Comparison of ENCODE assay signal across 11 mouse cellular contexts in the genomic region with DNA sequence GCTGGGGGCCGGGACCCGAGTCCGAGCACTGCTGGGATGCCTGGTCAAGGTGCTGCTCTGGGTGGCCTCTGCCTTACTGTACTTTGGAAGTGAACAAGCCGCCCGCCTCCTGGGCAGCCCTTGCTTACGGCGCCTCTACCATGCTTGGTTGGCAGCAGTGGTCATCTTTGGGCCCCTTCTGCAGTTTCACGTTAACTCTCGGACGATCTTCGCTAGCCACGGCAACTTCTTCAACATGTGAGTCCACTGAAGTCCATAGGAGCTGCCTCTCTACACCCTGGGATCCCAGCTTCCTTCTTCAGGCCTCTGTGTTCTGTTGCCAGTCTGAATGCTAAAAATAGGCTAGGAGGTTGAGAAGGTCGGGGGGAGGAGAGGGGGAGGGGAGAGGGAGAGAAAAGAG. TPM values are rescaled to one million over a fixed set of nuclear protein-coding genes. Genes with fewer than 3 reads are reported as not detected.
A peak's percentile ranks its signal among the peaks of the same experiment; 100 is the strongest.
DNase-seq lines count a peak whose midpoint lies in the region; ATAC-seq and TF ChIP-seq lines count a peak whose summit lies in the region.
"Had no signal": no experiment of that assay in that cellular context is flagged by ENCODE, and none has a peak within 500 bp of the region (broad histone marks: within the 10 kb centered on the region; RNA-seq: fewer than 3 reads in every experiment).

No protein-coding gene starts in this region.

- no peak for TF ChIP-seq CTCF in cerebellum, adult 2 months (IDR thresholded peaks at IDR 0.05; ENCODE audit: borderline replicate concordance, insufficient read depth, low read depth, low read length)

- no peak overlapping the region for H3ac ChIP-seq in myocyte (ENCODE audit: control insufficient read depth, insufficient read length)

- 79% methylated on average over 13 of the region's 13 CpGs for WGBS in forebrain, embryonic 10.5 days
- 80% methylated on average over 13 of the region's 13 CpGs for WGBS in forebrain, embryonic 15.5 days
- WGBS in neural tube, embryonic 13.5 days: 80% methylated on average over 13 of the region's 13 CpGs
- whole genome bisulfite sequencing in kidney, embryonic 14.5 days: 76% methylated on average over 13 of the region's 13 CpGs
- WGBS in cerebellum, adult 2 months: 68% methylated on average over 13 of the region's 13 CpGs

- H3K4me2 ChIP-seq in forebrain, embryonic 15.5 days (replicated peaks): no peak overlapping the region
- H3K4me2 ChIP-seq in neural tube, embryonic 13.5 days: no peak overlapping the region
- peak overlapping the region; percentile 13; the same call in 1 of the 2 replicates for H3K4me2 ChIP-seq in kidney, embryonic 14.5 days (replicated peaks; ENCODE audit: low read depth, low read length)
- peak overlapping the region; percentile 13 for H3K4me2 ChIP-seq in myocyte (ENCODE audit: low read depth)
- H3K4me2 ChIP-seq: hindbrain, embryonic 15.5 days had no signal

- H3K27ac ChIP-seq in forebrain, embryonic 10.5 days: peak overlapping the region; percentile 30; the same call in 1 of the 2 replicates
- H3K27ac ChIP-seq in forebrain, embryonic 15.5 days (replicated peaks): no peak overlapping the region
- H3K27ac ChIP-seq in neural tube, embryonic 13.5 days (replicated peaks): no peak overlapping the region
- H3K27ac ChIP-seq in kidney, embryonic 14.5 days (ENCODE audit: low read depth, low read length): no peak overlapping the region
- H3K27ac ChIP-seq in cerebellum, adult 2 months (ENCODE audit: insufficient read depth, low read length): no peak overlapping the region
- H3K27ac ChIP-seq: hindbrain, embryonic 15.5 days had no signal

- H3K79me2 ChIP-seq in myocyte (ENCODE audit: control insufficient read depth, insufficient read depth): no peaks in the 10 kb centered on the region

- ATAC-seq in forebrain, embryonic 15.5 days (replicated peaks): no peak
- ATAC-seq in neural tube, embryonic 13.5 days (ENCODE audit: low read depth): no peak
- ATAC-seq in kidney, embryonic 14.5 days (ENCODE audit: low FRiP score, low TSS enrichment): no peak

- no peak for DNase-seq in forebrain, embryonic 10.5 days (ENCODE audit: extremely low spot score, low spot score)
- DNase-seq in neural tube, embryonic 10.5 days (ENCODE audit: extremely low spot score, low spot score): no peak
- DNase-seq in cerebellum, adult 2 months: no peak
- DNase-seq in urinary bladder, postnatal 25 days (ENCODE audit: low spot score): no peak
- DNase-seq: cerebellum, adult 18-20 months; midbrain, embryonic 14.5 days had no signal

- no peaks in the 10 kb centered on the region for H3K9me3 ChIP-seq in forebrain, embryonic 10.5 days
- no peaks in the 10 kb centered on the region for H3K9me3 ChIP-seq in forebrain, embryonic 15.5 days
- no peaks in the 10 kb centered on the region for H3K9me3 ChIP-seq in neural tube, embryonic 13.5 days
- H3K9me3 ChIP-seq in kidney, embryonic 14.5 days (ENCODE audit: control insufficient read depth, low read length): no peaks in the 10 kb centered on the region
- H3K9me3 ChIP-seq: hindbrain, embryonic 15.5 days had no signal

- TF ChIP-seq POLR2A in myocyte (IDR thresholded peaks at IDR 0.05; ENCODE audit: insufficient read length, low read depth): no peak
- no peak for TF ChIP-seq POLR2A in cerebellum, adult 2 months (IDR thresholded peaks at IDR 0.05; ENCODE audit: borderline replicate concordance, insufficient read depth, low read length)

- no peak overlapping the region for H3K4me3 ChIP-seq in forebrain, embryonic 10.5 days
- H3K4me3 ChIP-seq in forebrain, embryonic 15.5 days: no peak overlapping the region
- no peak overlapping the region for H3K4me3 ChIP-seq in neural tube, embryonic 13.5 days
- H3K4me3 ChIP-seq in kidney, embryonic 14.5 days (ENCODE audit: low read length): no peak overlapping the region
- H3K4me3 ChIP-seq in myocyte: no peak overlapping the region
- H3K4me3 ChIP-seq in cerebellum, adult 2 months (replicated peaks; ENCODE audit: insufficient read depth, low read depth, low read length): no peak overlapping the region
- H3K4me3 ChIP-seq: hindbrain, embryonic 15.5 days had no signal

- H3K9ac ChIP-seq in forebrain, embryonic 15.5 days (replicated peaks): no peak overlapping the region
- H3K9ac ChIP-seq in neural tube, embryonic 13.5 days: peak overlapping the region; percentile 26; the same call in 1 of the 2 replicates
- no peak overlapping the region for H3K9ac ChIP-seq in kidney, embryonic 14.5 days (ENCODE audit: low read depth, low read length)
- H3K9ac ChIP-seq: hindbrain, embryonic 15.5 days had no signal

- peaks cover 29% of the 10 kb centered on the region for H3K4me1 ChIP-seq in forebrain, embryonic 10.5 days
- peaks cover 12% of the 10 kb centered on the region for H3K4me1 ChIP-seq in forebrain, embryonic 15.5 days
- peaks cover 20% of the 10 kb centered on the region for H3K4me1 ChIP-seq in neural tube, embryonic 13.5 days (replicated peaks)
- peaks cover 19% of the 10 kb centered on the region for H3K4me1 ChIP-seq in kidney, embryonic 14.5 days (ENCODE audit: control insufficient read depth, insufficient read depth, low read length)
- H3K4me1 ChIP-seq in cerebellum, adult 2 months (ENCODE audit: control insufficient read depth, insufficient read depth, low read length): no peaks in the 10 kb centered on the region

- peaks cover 4% of the 10 kb centered on the region; the same call in 1 of the 2 replicates for H3K27me3 ChIP-seq in forebrain, embryonic 10.5 days (ENCODE audit: poor library complexity, severe bottlenecking)
- no peaks in the 10 kb centered on the region for H3K27me3 ChIP-seq in forebrain, embryonic 15.5 days
- no peaks in the 10 kb centered on the region for H3K27me3 ChIP-seq in neural tube, embryonic 13.5 days
- no peaks in the 10 kb centered on the region for H3K27me3 ChIP-seq in kidney, embryonic 14.5 days (ENCODE audit: control insufficient read depth, insufficient read depth, low read length)
- H3K27me3 ChIP-seq in myocyte (ENCODE audit: control insufficient read depth, insufficient read depth, insufficient read length): no peaks in the 10 kb centered on the region
- H3K27me3 ChIP-seq in cerebellum, adult 2 months (ENCODE audit: control insufficient read depth, insufficient read depth, low read length): no peaks in the 10 kb centered on the region
- H3K27me3 ChIP-seq: hindbrain, embryonic 15.5 days had no signal

- peaks cover 10% of the 10 kb centered on the region for H3K36me3 ChIP-seq in forebrain, embryonic 10.5 days (replicated peaks)
- 0 out of 2 replicates have a peak, but pooled peaks cover 4% of the 10 kb centered on the region for H3K36me3 ChIP-seq in forebrain, embryonic 15.5 days
- peaks cover 12% of the 10 kb centered on the region for H3K36me3 ChIP-seq in neural tube, embryonic 13.5 days
- peaks cover 3% of the 10 kb centered on the region; the same call in 1 of the 2 replicates for H3K36me3 ChIP-seq in kidney, embryonic 14.5 days (ENCODE audit: control insufficient read depth, insufficient read depth, low read length)
- no peaks in the 10 kb centered on the region for H3K36me3 ChIP-seq in myocyte (ENCODE audit: control insufficient read depth, insufficient read depth)

TF ChIP-seq in myocyte, 11 proteins besides CTCF, POLR2A, EP300 and RAD21 (continues in another document):
- TF ChIP-seq POLR2AphosphoS2 (IDR thresholded peaks at IDR 0.05; ENCODE audit: insufficient read length, low read depth) (no peak), REST (IDR thresholded peaks at IDR 0.05; ENCODE audit: insufficient read depth, insufficient read length) (no peak), E2F4 (IDR thresholded peaks at IDR 0.05; ENCODE audit: insufficient read depth) (no peak)

RNA-seq across cellular contexts. Expression of gene Fitm1, which starts 0.3 kb away (rescaled TPM):
- not detected in 2 replicates for polyA plus RNA-seq in forebrain, embryonic 10.5 days (2016; fragmentation: Nextera tagmentation; extraction: Ambion mirVana)
- polyA plus RNA-seq in forebrain, embryonic 15.5 days (2015; fragmentation: Nextera tagmentation; extraction: Ambion mirVana): not detected in 2 replicates
- 1.0 and 3.2 TPM in 2 replicates for polyA plus RNA-seq in neural tube, embryonic 13.5 days (2015; fragmentation: Nextera tagmentation; extraction: Ambion mirVana)
- polyA plus RNA-seq in kidney, embryonic 14.5 days (2014; fragmentation: Nextera tagmentation; extraction: Ambion mirVana): 0.96 and 1.0 TPM in 2 replicates
- 12.8 TPM for polyA plus RNA-seq in myocyte (2012; fragmentation: generic; extraction: Trizol)
- not detected in 2 replicates for polyA plus RNA-seq in cerebellum, adult 2 months (2012; rRNA removed)
- polyA plus RNA-seq: midbrain, embryonic 14.5 days had no signal

RNA-seq across cellular contexts. Expression of gene Psme1, which starts 2.2 kb away (rescaled TPM):
- 90.9 and 94.3 TPM in 2 replicates for polyA plus RNA-seq in forebrain, embryonic 10.5 days (2016; fragmentation: Nextera tagmentation; extraction: Ambion mirVana)
- 187 and 189 TPM in 2 replicates for polyA plus RNA-seq in forebrain, embryonic 15.5 days (2015; fragmentation: Nextera tagmentation; extraction: Ambion mirVana)
- 167 and 179 TPM in 2 replicates for polyA plus RNA-seq in neural tube, embryonic 13.5 days (2015; fragmentation: Nextera tagmentation; extraction: Ambion mirVana)
- 131 and 142 TPM in 2 replicates for polyA plus RNA-seq in kidney, embryonic 14.5 days (2014; fragmentation: Nextera tagmentation; extraction: Ambion mirVana)
- polyA plus RNA-seq in myocyte (2012; fragmentation: generic; extraction: Trizol): 81.7 TPM
- polyA plus RNA-seq in cerebellum, adult 2 months (2012; rRNA removed): 38.4 and 40.7 TPM in 2 replicates

RNA-seq across cellular contexts. Expression of gene Emc9, which starts 9.4 kb away (rescaled TPM):
- 5.3 and 5.4 TPM in 2 replicates for polyA plus RNA-seq in forebrain, embryonic 10.5 days (2016; fragmentation: Nextera tagmentation; extraction: Ambion mirVana)
- 15.0 and 16.0 TPM in 2 replicates for polyA plus RNA-seq in forebrain, embryonic 15.5 days (2015; fragmentation: Nextera tagmentation; extraction: Ambion mirVana)
- polyA plus RNA-seq in neural tube, embryonic 13.5 days (2015; fragmentation: Nextera tagmentation; extraction: Ambion mirVana): 20.4 and 24.5 TPM in 2 replicates
- 5.6 and 7.5 TPM in 2 replicates for polyA plus RNA-seq in kidney, embryonic 14.5 days (2014; fragmentation: Nextera tagmentation; extraction: Ambion mirVana)
- polyA plus RNA-seq in myocyte (2012; fragmentation: generic; extraction: Trizol): 18.5 TPM
- polyA plus RNA-seq in cerebellum, adult 2 months (2012; rRNA removed): 90.9 and 92.8 TPM in 2 replicates

RNA-seq across cellular contexts. Expression of gene Psme2, which starts 15.2 kb away (rescaled TPM):
- 154 and 171 TPM in 2 replicates for polyA plus RNA-seq in forebrain, embryonic 10.5 days (2016; fragmentation: Nextera tagmentation; extraction: Ambion mirVana)
- 187 and 211 TPM in 2 replicates for polyA plus RNA-seq in forebrain, embryonic 15.5 days (2015; fragmentation: Nextera tagmentation; extraction: Ambion mirVana)
- polyA plus RNA-seq in neural tube, embryonic 13.5 days (2015; fragmentation: Nextera tagmentation; extraction: Ambion mirVana): 178 and 199 TPM in 2 replicates
- 224 and 286 TPM in 2 replicates for polyA plus RNA-seq in kidney, embryonic 14.5 days (2014; fragmentation: Nextera tagmentation; extraction: Ambion mirVana)
- 139 TPM for polyA plus RNA-seq in myocyte (2012; fragmentation: generic; extraction: Trizol)
- polyA plus RNA-seq in cerebellum, adult 2 months (2012; rRNA removed): 43.1 and 46.8 TPM in 2 replicates

RNA-seq across cellular contexts. Expression of gene A730061H03Rik, which starts 15.5 kb away (rescaled TPM):
- polyA plus RNA-seq in forebrain, embryonic 10.5 days (2016; fragmentation: Nextera tagmentation; extraction: Ambion mirVana): not detected in 2 replicates
- polyA plus RNA-seq in forebrain, embryonic 15.5 days (2015; fragmentation: Nextera tagmentation; extraction: Ambion mirVana): 0.49 and 0.60 TPM in 2 replicates
- polyA plus RNA-seq in neural tube, embryonic 13.5 days (2015; fragmentation: Nextera tagmentation; extraction: Ambion mirVana): 0.59 TPM in 1 of 2 replicates, not detected in the other
- 0.66 and 1.5 TPM in 2 replicates for polyA plus RNA-seq in kidney, embryonic 14.5 days (2014; fragmentation: Nextera tagmentation; extraction: Ambion mirVana)
- polyA plus RNA-seq in myocyte (2012; fragmentation: generic; extraction: Trizol): 0.48 TPM
- polyA plus RNA-seq in cerebellum, adult 2 months (2012; rRNA removed): 0.97 TPM in 2 replicates

Comparison
In these comparisons a context has a peak if more than half of its experiments do, and no peak if none do; other contexts are left out.
1. H3K4me2 ChIP-seq: peak in kidney, embryonic 14.5 days (single experiment) and myocyte (single experiment); none in forebrain, embryonic 15.5 days (single experiment) and neural tube, embryonic 13.5 days (single experiment).